12 mouse cellular contexts compared by ENCODE assay signal in genomic region chr3:55418845-55419244, GRCm38 (mm10). TPM values are rescaled to one million over a fixed set of nuclear protein-coding genes. Genes with fewer than 3 reads are reported as not detected.
DNase-seq lines count a peak whose midpoint lies in the region; ATAC-seq and TF ChIP-seq lines count a peak whose summit lies in the region.
"Had no signal": no experiment of that assay in that cellular context is flagged by ENCODE, and none has a peak within 500 bp of the region (broad histone marks: within the 10 kb centered on the region; RNA-seq: fewer than 3 reads in every experiment).

No protein-coding gene starts in this region.

- ATAC-seq in kidney, embryonic 15.5 days (replicated peaks; ENCODE audit: low FRiP score) = no peak
- ATAC-seq in embryonic facial prominence, embryonic 15.5 days (ENCODE audit: insufficient number of reproducible peaks, low FRiP score, low TSS enrichment, low read depth) = no peak
- ATAC-seq in limb, embryonic 12.5 days (ENCODE audit: insufficient number of reproducible peaks, insufficient read depth, low FRiP score, low TSS enrichment, low read depth) = no peak
- ATAC-seq in intestine, embryonic 16.5 days = no peak

- DNase-seq in kidney, adult 11 months = no peak
- no peak for DNase-seq in lung, postnatal 25 days (ENCODE audit: low spot score)
- DNase-seq: adrenal gland, postnatal 25 days; cerebellum, adult 11 months; lung, adult 2 months had no signal

- TF ChIP-seq POLR2A in myocyte (IDR thresholded peaks at IDR 0.05; ENCODE audit: insufficient read length, low read depth) = no peak

- H3ac ChIP-seq in myocyte (ENCODE audit: control insufficient read depth, insufficient read length) = no peak overlapping the region

- H3K9ac ChIP-seq in kidney, embryonic 15.5 days = no peak overlapping the region
- H3K9ac ChIP-seq in embryonic facial prominence, embryonic 15.5 days = no peak overlapping the region
- no peak overlapping the region for H3K9ac ChIP-seq in limb, embryonic 12.5 days (replicated peaks)
- no peak overlapping the region for H3K9ac ChIP-seq in intestine, embryonic 16.5 days (ENCODE audit: low read depth, low read length)

- H3K27ac ChIP-seq in kidney, embryonic 15.5 days = 0 out of 2 replicates have a peak overlapping the region, but pooled peaks have one; percentile 22
- 0 out of 2 replicates have a peak overlapping the region, but pooled peaks have one; percentile 35 for H3K27ac ChIP-seq in embryonic facial prominence, embryonic 15.5 days (replicated peaks)
- peak overlapping the region; percentile 71 for H3K27ac ChIP-seq in limb, embryonic 12.5 days
- H3K27ac ChIP-seq in intestine, embryonic 16.5 days (ENCODE audit: low read length) = no peak overlapping the region

- H3K4me1 ChIP-seq in kidney, embryonic 15.5 days = peaks cover 21% of the 10 kb centered on the region
- H3K4me1 ChIP-seq in embryonic facial prominence, embryonic 15.5 days = peaks cover 11% of the 10 kb centered on the region
- H3K4me1 ChIP-seq in limb, embryonic 12.5 days (replicated peaks) = peaks cover 41% of the 10 kb centered on the region
- H3K4me1 ChIP-seq in intestine, embryonic 16.5 days (ENCODE audit: control insufficient read depth, insufficient read depth, low read length) = no peaks in the 10 kb centered on the region

- H3K27me3 ChIP-seq in kidney, embryonic 15.5 days = no peaks in the 10 kb centered on the region
- H3K27me3 ChIP-seq in embryonic facial prominence, embryonic 15.5 days = no peaks in the 10 kb centered on the region
- no peaks in the 10 kb centered on the region for H3K27me3 ChIP-seq in limb, embryonic 12.5 days
- H3K27me3 ChIP-seq in myocyte (ENCODE audit: control insufficient read depth, insufficient read depth, insufficient read length) = no peaks in the 10 kb centered on the region
- H3K27me3 ChIP-seq in intestine, embryonic 16.5 days (replicated peaks; ENCODE audit: control insufficient read depth, insufficient read depth, low read length) = no peaks in the 10 kb centered on the region

- WGBS in kidney, embryonic 15.5 days = 69% methylated on average over 6 of the region's 6 CpGs
- 62% methylated on average over 6 of the region's 6 CpGs for WGBS in embryonic facial prominence, embryonic 15.5 days
- 76% methylated on average over 6 of the region's 6 CpGs for WGBS in limb, embryonic 12.5 days
- 76% methylated on average over 6 of the region's 6 CpGs for WGBS in intestine, embryonic 16.5 days

- no peak overlapping the region for H3K4me2 ChIP-seq in kidney, embryonic 15.5 days
- no peak overlapping the region for H3K4me2 ChIP-seq in embryonic facial prominence, embryonic 15.5 days (replicated peaks)
- no peak overlapping the region for H3K4me2 ChIP-seq in limb, embryonic 12.5 days
- H3K4me2 ChIP-seq in myocyte (ENCODE audit: low read depth) = peak overlapping the region; percentile 29
- no peak overlapping the region for H3K4me2 ChIP-seq in intestine, embryonic 16.5 days (ENCODE audit: low read depth, low read length)

- H3K9me3 ChIP-seq in kidney, embryonic 15.5 days (replicated peaks) = no peaks in the 10 kb centered on the region
- H3K9me3 ChIP-seq in embryonic facial prominence, embryonic 15.5 days (replicated peaks) = no peaks in the 10 kb centered on the region
- no peaks in the 10 kb centered on the region for H3K9me3 ChIP-seq in limb, embryonic 12.5 days
- H3K9me3 ChIP-seq in intestine, embryonic 16.5 days (ENCODE audit: control insufficient read depth, low read length) = no peaks in the 10 kb centered on the region

- no peaks in the 10 kb centered on the region for H3K36me3 ChIP-seq in kidney, embryonic 15.5 days
- H3K36me3 ChIP-seq in embryonic facial prominence, embryonic 15.5 days = no peaks in the 10 kb centered on the region
- no peaks in the 10 kb centered on the region for H3K36me3 ChIP-seq in limb, embryonic 12.5 days
- H3K36me3 ChIP-seq in myocyte (ENCODE audit: control insufficient read depth, insufficient read depth) = no peaks in the 10 kb centered on the region
- H3K36me3 ChIP-seq in intestine, embryonic 16.5 days (ENCODE audit: control insufficient read depth, insufficient read depth, low read length) = no peaks in the 10 kb centered on the region

- H3K79me2 ChIP-seq in myocyte (ENCODE audit: control insufficient read depth, insufficient read depth) = no peaks in the 10 kb centered on the region

- no peak overlapping the region for H3K4me3 ChIP-seq in kidney, embryonic 15.5 days (replicated peaks)
- H3K4me3 ChIP-seq in embryonic facial prominence, embryonic 15.5 days (replicated peaks) = no peak overlapping the region
- H3K4me3 ChIP-seq in limb, embryonic 12.5 days (replicated peaks) = no peak overlapping the region
- H3K4me3 ChIP-seq in myocyte = no peak overlapping the region
- H3K4me3 ChIP-seq in intestine, embryonic 16.5 days (ENCODE audit: low read length) = no peak overlapping the region

TF ChIP-seq in myocyte, 11 proteins besides CTCF, POLR2A, EP300 and RAD21:
- TF ChIP-seq USF1 (IDR thresholded peaks at IDR 0.05; ENCODE audit: low read depth) = no peak
- no peak for TF ChIP-seq MYOD1 (IDR thresholded peaks at IDR 0.05; ENCODE audit: control insufficient read depth in 1 of 3, insufficient read length in 2 of 3, low read depth in 2 of 3)
- no peak for TF ChIP-seq SRF (IDR thresholded peaks at IDR 0.05; ENCODE audit: control insufficient read depth, insufficient read length, low read depth)
- TF ChIP-seq REST (IDR thresholded peaks at IDR 0.05; ENCODE audit: insufficient read depth, insufficient read length) = no peak
- no peak for TF ChIP-seq MAX (IDR thresholded peaks at IDR 0.05; ENCODE audit: low read depth)
- no peak for TF ChIP-seq TCF12 (IDR thresholded peaks at IDR 0.05; ENCODE audit: insufficient read depth, poor library complexity, severe bottlenecking)
- no peak for TF ChIP-seq CEBPB (IDR thresholded peaks at IDR 0.05; ENCODE audit: insufficient read depth, poor library complexity, severe bottlenecking)
- no peak for TF ChIP-seq POLR2AphosphoS2 (IDR thresholded peaks at IDR 0.05; ENCODE audit: insufficient read length, low read depth)
- no peak for TF ChIP-seq E2F4 (IDR thresholded peaks at IDR 0.05; ENCODE audit: insufficient read depth)
- TF ChIP-seq MYOG (IDR thresholded peaks at IDR 0.05; ENCODE audit: control insufficient read depth in 1 of 3, insufficient read depth in 1 of 3, insufficient read length in 2 of 3, low read depth in 2 of 3) = no peak
- no peak for TF ChIP-seq TCF3 (IDR thresholded peaks at IDR 0.05; ENCODE audit: insufficient read length, low read depth)

RNA-seq across cellular contexts. Expression of gene Gm21954, which starts 53.2 kb away (rescaled TPM):
- not detected in 2 replicates for polyA plus RNA-seq in kidney, embryonic 15.5 days (2015; fragmentation: Nextera tagmentation; extraction: Ambion mirVana)
- polyA plus RNA-seq in embryonic facial prominence, embryonic 15.5 days (2015; fragmentation: Nextera tagmentation; extraction: Ambion mirVana) = not detected in 2 replicates
- not detected in 2 replicates for polyA plus RNA-seq in limb, embryonic 12.5 days (2016; fragmentation: Nextera tagmentation; extraction: Ambion mirVana)
- polyA plus RNA-seq in myocyte (2012; fragmentation: generic; extraction: Trizol) = not detected
- polyA plus RNA-seq in intestine, embryonic 16.5 days (2015; fragmentation: Nextera tagmentation; extraction: Ambion mirVana) = not detected in 2 replicates
- polyA plus RNA-seq: large intestine, adult 2 months; lung, adult 2 months; small intestine, adult 2 months had no signal
